Mouse (Mus musculus) kidney, embryonic 15.5 days (tissue): ENCODE data around the gene Syt3. TPM values are rescaled to one million over a fixed set of nuclear protein-coding genes. Genes with fewer than 3 reads are reported as not detected.

Experiments used
- ATAC-seq: fragments of 200-750 bp; cut with Nextera tagmentation; replicated peaks from 2 replicates; pipeline ENCODE4 v1.8.0; 2017; ENCODE audit warnings: moderate TSS enrichment; ENCODE audit not compliant: low FRiP score
- H3K27ac ChIP-seq: fragments of 300-500 bp; sonication (generic); 2 replicates; pipeline ENCODE4 v1.5.1; 2015; ENCODE audit warnings: mild to moderate bottlenecking, inconsistent platforms
- H3K27me3 ChIP-seq: fragments of 300-500 bp; sonication (generic); 2 replicates; pipeline ENCODE4 v1.6.1; 2015; ENCODE audit warnings: inconsistent platforms
- H3K36me3 ChIP-seq: fragments of 300-500 bp; sonication (generic); 2 replicates; pipeline ENCODE4 v1.6.1; 2015; ENCODE audit warnings: inconsistent platforms
- H3K4me1 ChIP-seq: fragments of 300-500 bp; sonication (generic); 2 replicates; pipeline ENCODE4 v1.6.1; 2015; ENCODE audit warnings: inconsistent platforms
- H3K4me2 ChIP-seq: fragments of 300-500 bp; sonication (generic); 2 replicates; pipeline ENCODE4 v1.6.1; 2015; ENCODE audit warnings: moderate library complexity, mild to moderate bottlenecking, inconsistent platforms
- H3K4me3 ChIP-seq: fragments of 300-500 bp; sonication (generic); replicated peaks from 2 replicates; pipeline ENCODE4 v1.5.1; 2015; ENCODE audit warnings: mild to moderate bottlenecking, inconsistent platforms
- H3K9ac ChIP-seq: fragments of 300-500 bp; sonication (generic); 2 replicates; pipeline ENCODE4 v1.6.1; 2015; ENCODE audit warnings: mild to moderate bottlenecking, inconsistent platforms
- H3K9me3 ChIP-seq: fragments of 300-500 bp; sonication (generic); replicated peaks from 2 replicates; pipeline ENCODE4 v1.6.1; 2016; ENCODE audit warnings: inconsistent platforms
- WGBS: fragments of 180-500 bp; shearing (Covaris S2); methylation state at CpG from one replicate; pipeline ENCODE4 v1.1.7; 2015; ENCODE audit warnings: mixed read lengths; 5-methylcytosine and 5-hydroxymethylcytosine counted together
- polyA plus RNA-seq: library from polyadenylated mRNA; unstranded; fragments of >200 nt; fragmentation: Nextera tagmentation; extraction: Ambion mirVana; gene quantifications from 2 replicates; pipeline ENCODE4 v1.2.1, GENCODE M21; 2015

Gene Syt3
- polyA plus RNA-seq, 1 experiment from 2014 or later = 2.5 TPM

- peaks cover 65% of the 10 kb centered on the region for H3K27me3 ChIP-seq
- no peak overlapping the region for H3K9ac ChIP-seq
- peaks cover 38% of the 10 kb centered on the region for H3K4me1 ChIP-seq
- H3K36me3 ChIP-seq = no peaks in the 10 kb centered on the region
- WGBS = 16% methylated on average over 3 of the region's 3 CpGs
- no peak for ATAC-seq
- no peak overlapping the region for H3K27ac ChIP-seq
- no peak overlapping the region for H3K4me3 ChIP-seq
- no peak overlapping the region for H3K4me2 ChIP-seq
- no peaks in the 10 kb centered on the region for H3K9me3 ChIP-seq
Observed at GRCm38 (mm10) chr7:44349043-44349442, 34.9 kb upstream of the Syt3 start.

- WGBS = 3% methylated on average over 25 of the region's 25 CpGs
- H3K27ac ChIP-seq = peak overlapping the region; percentile 45; the same call in 1 of the 2 replicates
Observed at GRCm38 (mm10) chr7:44350957-44351711, 32.8 kb upstream of the Syt3 start.

DNA sequence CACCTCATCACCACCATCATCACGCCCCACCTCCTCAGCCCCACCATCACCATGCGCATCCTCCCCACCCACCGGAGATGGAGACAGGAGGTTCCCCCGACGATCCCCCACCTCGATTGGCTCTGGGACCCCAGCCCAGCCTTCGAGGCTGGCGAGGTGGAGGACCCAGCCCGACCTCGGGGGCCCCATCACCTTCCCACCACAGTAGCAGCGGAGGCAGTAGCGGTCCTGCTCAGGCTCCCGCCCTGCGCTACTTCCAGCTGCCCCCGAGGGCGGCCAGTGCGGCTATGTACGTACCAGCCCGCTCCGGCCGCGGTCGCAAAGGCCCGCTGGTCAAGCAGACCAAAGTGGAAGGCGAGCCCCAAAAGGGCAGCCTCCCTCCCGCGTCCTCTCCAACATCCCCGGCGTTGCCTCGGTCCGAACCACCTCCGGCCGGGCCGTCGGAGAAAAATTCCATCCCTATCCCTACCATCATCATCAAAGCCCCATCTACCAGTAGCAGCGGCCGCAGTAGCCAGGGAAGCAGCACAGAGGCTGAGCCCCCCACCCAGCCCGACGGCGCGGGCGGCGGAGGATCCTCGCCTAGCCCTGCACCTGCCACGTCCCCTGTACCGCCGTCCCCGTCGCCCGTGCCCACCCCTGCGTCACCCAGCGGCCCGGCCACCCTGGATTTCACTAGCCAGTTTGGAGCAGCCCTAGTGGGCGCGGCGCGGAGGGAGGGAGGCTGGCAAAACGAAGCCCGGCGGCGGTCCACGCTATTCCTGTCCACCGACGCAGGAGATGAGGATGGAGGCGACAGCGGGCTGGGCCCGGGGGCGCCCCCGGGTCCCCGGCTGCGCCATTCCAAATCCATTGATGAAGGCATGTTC is 31.8 kb upstream of the Syt3 start:
- Histone ChIP-seq H3K36me3 (no peaks in the 10 kb centered on the region), H3K4me2 (peak overlapping the region; percentile 63), H3K9me3 (no peaks in the 10 kb centered on the region), H3K4me3 (peak overlapping the region; percentile 32), H3K9ac (no peak overlapping the region), H3K27me3 (peaks cover 95% of the 10 kb centered on the region), H3K4me1 (peaks cover 50% of the 10 kb centered on the region), H3K27ac (no peak overlapping the region)
- WGBS = 4% methylated on average over 71 of the region's 71 CpGs
- ATAC-seq = no peak

More at GRCm38 (mm10) chr7:44350957-44351711, 32.8 kb upstream of the Syt3 start:
- peak overlapping the region; percentile 32 for H3K4me3 ChIP-seq
- H3K9ac ChIP-seq = peak overlapping the region; percentile 43
- peak; percentile 22 for ATAC-seq
- H3K4me2 ChIP-seq = peak overlapping the region; percentile 63
- no peaks in the 10 kb centered on the region for H3K36me3 ChIP-seq
- no peaks in the 10 kb centered on the region for H3K9me3 ChIP-seq
- H3K4me1 ChIP-seq = peaks cover 43% of the 10 kb centered on the region
- H3K27me3 ChIP-seq = peaks cover 86% of the 10 kb centered on the region

DNA sequence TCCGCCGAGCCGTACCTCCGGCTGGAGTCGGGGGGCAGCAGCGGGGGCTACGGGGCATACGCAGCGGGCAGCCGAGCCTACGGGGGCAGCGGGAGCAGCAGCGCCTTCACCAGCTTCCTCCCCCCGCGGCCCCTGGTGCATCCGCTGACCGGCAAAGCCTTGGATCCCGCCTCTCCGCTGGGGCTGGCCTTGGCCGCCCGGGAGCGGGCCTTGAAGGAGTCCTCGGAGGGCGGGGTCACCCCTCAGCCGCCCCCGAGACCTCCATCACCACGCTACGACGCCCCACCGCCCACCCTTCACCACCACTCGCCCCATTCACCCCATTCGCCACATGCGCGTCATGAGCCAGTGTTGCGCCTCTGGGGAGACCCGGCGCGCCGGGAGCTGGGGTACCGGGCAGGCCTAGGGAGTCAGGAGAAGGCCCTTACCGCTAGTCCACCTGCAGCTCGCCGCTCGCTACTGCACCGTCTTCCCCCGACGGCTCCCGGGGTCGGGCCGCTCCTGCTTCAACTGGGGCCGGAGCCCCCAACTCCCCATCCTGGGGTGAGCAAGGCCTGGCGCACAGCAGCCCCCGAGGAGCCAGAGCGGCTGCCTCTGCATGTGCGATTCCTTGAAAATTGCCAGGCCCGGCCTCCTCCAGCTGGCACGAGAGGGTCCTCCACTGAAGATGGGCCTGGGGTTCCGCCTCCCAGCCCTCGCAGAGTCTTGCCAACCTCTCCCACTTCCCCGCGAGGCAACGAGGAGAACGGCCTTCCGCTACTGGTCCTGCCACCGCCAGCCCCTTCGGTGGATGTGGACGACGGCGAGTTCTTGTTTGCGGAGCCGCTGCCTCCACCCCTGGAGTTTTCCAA is 30.9 kb upstream of the Syt3 start:
- WGBS = 3% methylated on average over 69 of the region's 71 CpGs
- Histone ChIP-seq H3K27me3 (peaks cover 98% of the 10 kb centered on the region), H3K27ac (no peak overlapping the region), H3K36me3 (no peaks in the 10 kb centered on the region), H3K4me1 (peaks cover 58% of the 10 kb centered on the region), H3K4me2 (peak overlapping the region; percentile 63), H3K4me3 (peak overlapping the region; percentile 32), H3K9ac (no peak overlapping the region), H3K9me3 (no peaks in the 10 kb centered on the region)
- ATAC-seq = no peak

DNA sequence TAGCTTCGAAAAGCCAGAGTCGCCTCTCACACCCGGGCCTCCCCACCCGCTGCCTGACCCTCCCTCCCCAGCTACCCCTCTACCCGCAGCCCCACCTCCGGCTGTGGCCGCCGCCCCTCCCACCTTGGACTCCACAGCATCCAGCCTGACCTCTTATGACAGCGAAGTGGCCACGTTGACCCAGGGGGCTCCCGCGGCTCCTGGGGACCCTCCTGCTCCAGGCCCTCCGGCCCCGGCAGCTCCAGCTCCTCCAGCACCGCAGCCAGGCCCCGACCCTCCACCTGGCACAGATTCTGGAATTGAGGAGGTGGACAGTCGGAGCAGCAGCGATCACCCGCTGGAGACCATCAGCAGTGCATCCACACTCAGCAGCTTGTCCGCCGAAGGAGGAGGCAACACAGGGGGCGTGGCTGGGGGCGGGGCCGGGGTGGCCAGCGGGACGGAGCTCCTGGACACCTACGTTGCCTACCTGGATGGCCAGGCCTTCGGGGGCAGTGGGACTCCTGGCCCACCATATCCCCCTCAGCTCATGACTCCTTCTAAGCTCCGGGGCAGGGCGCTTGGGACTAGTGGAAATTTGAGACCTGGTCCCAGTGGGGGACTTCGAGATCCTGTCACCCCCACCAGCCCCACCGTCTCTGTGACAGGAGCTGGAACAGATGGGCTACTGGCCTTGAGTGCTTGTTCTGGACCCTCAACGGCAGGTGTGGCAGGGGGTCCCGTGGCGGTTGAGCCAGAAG is 30.1 kb upstream of the Syt3 start:
- Histone ChIP-seq H3K9me3 (no peaks in the 10 kb centered on the region), H3K4me2 (peak overlapping the region; percentile 63), H3K27ac (no peak overlapping the region), H3K9ac (no peak overlapping the region), H3K4me3 (peak overlapping the region; percentile 32), H3K4me1 (peaks cover 63% of the 10 kb centered on the region), H3K27me3 (peaks cover 96% of the 10 kb centered on the region), H3K36me3 (no peaks in the 10 kb centered on the region)
- ATAC-seq = peak; percentile 13; the same call in 1 of the 2 replicates
- 2% methylated on average over 35 of the region's 35 CpGs for WGBS

DNA sequence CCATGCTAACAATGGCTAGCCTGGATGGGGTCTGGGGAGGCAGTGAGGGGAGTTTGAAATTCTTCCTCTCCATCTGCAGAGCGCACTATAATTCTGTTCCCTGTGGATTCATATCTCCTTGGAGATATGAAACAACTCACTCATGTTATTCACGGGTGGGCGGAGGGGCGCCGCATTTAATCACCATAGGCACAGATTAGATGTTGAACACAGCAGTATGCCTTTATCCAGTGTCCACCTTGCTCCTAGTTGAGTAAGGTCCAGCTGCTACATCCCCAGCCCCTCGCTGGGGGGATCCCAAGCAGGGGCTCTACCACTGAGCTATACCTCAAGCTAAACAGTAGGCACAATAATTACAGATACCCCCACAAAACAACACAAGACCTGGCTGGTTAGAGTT is 28.5 kb upstream of the Syt3 start:
- H3K36me3 ChIP-seq = no peaks in the 10 kb centered on the region
- no peak overlapping the region for H3K4me3 ChIP-seq
- H3K9me3 ChIP-seq = no peaks in the 10 kb centered on the region
- peaks cover 75% of the 10 kb centered on the region for H3K4me1 ChIP-seq
- WGBS = 77% methylated on average over 6 of the region's 6 CpGs
- no peak overlapping the region for H3K9ac ChIP-seq
- H3K4me2 ChIP-seq = no peak overlapping the region
- peaks cover 89% of the 10 kb centered on the region for H3K27me3 ChIP-seq
- no peak for ATAC-seq
- no peak overlapping the region for H3K27ac ChIP-seq

DNA sequence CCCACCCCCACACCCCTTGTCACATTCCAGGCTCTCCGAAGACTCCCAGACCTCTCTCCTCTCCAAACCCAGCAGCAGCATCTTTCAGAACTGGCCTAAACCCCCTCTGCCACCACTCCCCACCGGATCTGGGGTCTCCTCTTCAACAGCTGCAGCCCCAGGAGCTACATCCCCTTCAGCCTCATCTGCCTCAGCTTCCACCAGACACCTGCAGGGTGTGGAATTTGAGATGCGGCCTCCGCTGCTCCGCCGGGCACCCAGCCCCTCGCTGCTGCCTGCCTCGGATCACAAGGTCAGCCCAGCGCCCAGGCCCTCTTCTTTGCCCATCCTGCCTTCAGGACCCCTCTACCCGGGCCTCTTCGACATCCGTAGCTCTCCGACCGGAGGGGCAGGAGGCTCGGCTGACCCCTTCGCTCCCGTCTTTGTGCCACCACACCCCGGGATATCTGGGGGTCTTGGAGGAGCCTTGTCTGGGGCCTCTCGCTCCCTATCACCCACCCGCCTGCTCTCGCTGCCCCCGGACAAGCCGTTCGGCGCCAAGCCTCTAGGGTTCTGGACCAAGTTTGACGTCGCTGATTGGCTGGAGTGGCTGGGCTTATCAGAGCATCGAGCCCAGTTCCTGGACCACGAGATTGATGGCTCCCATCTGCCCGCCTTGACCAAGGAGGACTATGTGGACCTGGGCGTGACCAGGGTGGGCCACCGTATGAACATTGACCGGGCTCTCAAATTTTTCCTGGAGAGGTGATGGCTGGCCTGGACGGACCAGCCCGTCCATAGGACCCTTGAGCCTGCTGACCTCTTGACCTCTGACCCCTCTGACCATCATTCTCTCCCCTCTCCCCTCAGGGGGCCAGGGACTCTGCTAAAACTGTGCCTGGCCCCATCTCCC is 27.1 kb upstream of the Syt3 start:
- no peak for ATAC-seq
- Histone ChIP-seq H3K9ac (no peak overlapping the region), H3K27ac (no peak overlapping the region), H3K4me3 (peak overlapping the region; percentile 31), H3K4me2 (peak overlapping the region; percentile 36), H3K9me3 (no peaks in the 10 kb centered on the region), H3K27me3 (peaks cover 87% of the 10 kb centered on the region), H3K36me3 (no peaks in the 10 kb centered on the region), H3K4me1 (peaks cover 68% of the 10 kb centered on the region)
- WGBS = under 1% methylated on average over 35 of the region's 35 CpGs

DNA sequence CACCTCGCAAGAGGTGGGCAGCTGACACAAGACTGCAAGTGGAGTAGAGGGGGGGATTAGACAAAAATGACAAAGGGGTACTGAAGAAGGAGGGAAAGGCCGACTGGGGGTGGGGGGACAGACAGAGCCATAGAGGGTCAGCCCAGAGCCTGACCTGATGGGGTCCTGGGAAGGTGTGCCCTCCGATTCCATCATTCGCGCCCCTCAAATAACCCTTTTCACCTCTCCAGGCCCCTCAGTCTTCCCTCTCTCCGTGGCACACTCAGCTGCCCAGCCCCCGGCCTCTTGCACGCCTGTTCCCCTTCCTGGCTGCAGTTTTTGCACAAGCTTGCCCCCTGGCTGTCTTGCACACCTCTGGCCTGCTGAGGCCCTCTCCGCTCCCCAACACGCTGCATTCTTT is 26.4 kb upstream of the Syt3 start:
- no peak for ATAC-seq
- no peaks in the 10 kb centered on the region for H3K9me3 ChIP-seq
- peaks cover 87% of the 10 kb centered on the region for H3K27me3 ChIP-seq
- no peaks in the 10 kb centered on the region for H3K36me3 ChIP-seq
- peak overlapping the region; percentile 31 for H3K4me3 ChIP-seq
- no peak overlapping the region for H3K27ac ChIP-seq
- 19% methylated on average over 10 of the region's 10 CpGs for WGBS
- H3K4me2 ChIP-seq = peak overlapping the region; percentile 36
- peaks cover 61% of the 10 kb centered on the region for H3K4me1 ChIP-seq
- no peak overlapping the region for H3K9ac ChIP-seq

- peaks cover 85% of the 10 kb centered on the region for H3K27me3 ChIP-seq
- H3K4me1 ChIP-seq = peaks cover 57% of the 10 kb centered on the region
- 15% methylated on average over 5 of the region's 5 CpGs for WGBS
- ATAC-seq = no peak
- no peak overlapping the region for H3K27ac ChIP-seq
- 0 out of 2 replicates have a peak overlapping the region, but pooled peaks have one; percentile 31 for H3K4me2 ChIP-seq
- H3K36me3 ChIP-seq = no peaks in the 10 kb centered on the region
- no peak overlapping the region for H3K9ac ChIP-seq
- H3K4me3 ChIP-seq = 0 out of 2 replicates have a peak overlapping the region, but pooled peaks have one; percentile 9
- H3K9me3 ChIP-seq = no peaks in the 10 kb centered on the region
Observed at GRCm38 (mm10) chr7:44358012-44358411, 25.9 kb upstream of the Syt3 start.

- Histone ChIP-seq H3K27ac (no peak overlapping the region), H3K36me3 (no peaks in the 10 kb centered on the region), H3K27me3 (peaks cover 75% of the 10 kb centered on the region), H3K4me1 (peaks cover 46% of the 10 kb centered on the region), H3K9me3 (no peaks in the 10 kb centered on the region), H3K4me2 (peak overlapping the region; percentile 95), H3K9ac (peak overlapping the region; percentile 43; the same call in 1 of the 2 replicates), H3K4me3 (peak overlapping the region; percentile 59)
- peak; percentile 9; the same call in 1 of the 2 replicates for ATAC-seq
- WGBS = 3% methylated on average over 25 of the region's 26 CpGs
Observed at GRCm38 (mm10) chr7:44358886-44359654, 24.8 kb upstream of the Syt3 start.
